Mouse (Mus musculus): ENCODE results near the gene Efcab14. TPM values are rescaled to one million over a fixed set of nuclear protein-coding genes. Genes with fewer than 3 reads are reported as not detected.

Gene Efcab14
- polyA plus RNA-seq, 1 experiment from 2014 or later, result 43.5 TPM

DNA sequence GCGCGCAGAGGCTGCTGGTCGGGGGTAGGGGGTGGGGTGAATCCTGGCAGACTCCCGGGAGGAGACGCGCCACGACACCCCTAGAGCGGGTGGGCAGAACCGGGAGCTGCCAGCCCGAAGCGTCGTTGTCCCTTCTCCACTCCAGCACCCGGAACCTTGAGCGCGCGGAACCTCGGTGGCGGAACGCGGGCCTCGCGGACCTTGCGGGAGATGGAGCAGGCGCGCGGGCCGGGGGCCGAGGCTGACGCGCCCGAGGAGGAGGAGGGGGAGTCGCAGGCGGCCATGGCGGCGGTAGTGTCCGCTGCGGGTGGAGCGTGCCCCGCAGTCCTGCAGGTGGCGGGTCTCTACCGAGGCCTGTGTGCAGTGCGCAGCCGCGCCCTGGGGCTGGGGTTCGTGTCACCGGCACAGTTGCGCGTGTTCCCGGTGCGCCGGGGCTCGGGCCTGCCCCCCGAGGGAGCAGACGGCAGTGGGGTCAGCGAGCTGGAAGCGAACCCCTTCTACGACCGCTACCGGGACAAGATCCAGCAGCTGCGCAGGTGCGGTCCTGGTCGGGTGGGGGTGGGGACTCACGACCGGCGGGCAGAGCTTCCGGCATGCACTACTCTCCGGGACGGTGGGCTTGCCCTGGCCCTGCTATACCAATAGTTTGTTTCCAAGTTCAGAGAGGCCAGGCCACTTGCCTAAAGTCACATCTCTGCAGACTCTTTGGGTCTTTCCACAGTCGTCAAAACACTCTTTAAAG is 47.4 kb downstream of the Efcab14 start, which contains the start of gene Atpaf1:
TSS of gene Atpaf1 (plus strand) at position 44 of the 742 bp plus-strand sequence.
- no peaks in the 10 kb centered on the region for H3K9me3 ChIP-seq (ENCODE audit: control insufficient read depth, low read length)
- no peaks in the 10 kb centered on the region; the same call in 1 of the 2 replicates for H3K36me3 ChIP-seq (ENCODE audit: control insufficient read depth, insufficient read depth, low read length)
- H3K4me3 ChIP-seq (ENCODE audit: low read depth, low read length), result peak within 1 kb of the TSS; percentile 49
- H3K9ac ChIP-seq (ENCODE audit: low read length), result peak within 1 kb of the TSS; percentile 79
- H3K27me3 ChIP-seq (ENCODE audit: control insufficient read depth, insufficient read depth, low read length), result no peaks in the 10 kb centered on the region
- no peak within 1 kb of the TSS for H3K27ac ChIP-seq (ENCODE audit: low read depth, low read length)
- DNase-seq (ENCODE audit: low spot score) (peak; percentile 87), ATAC-seq (replicated peaks; ENCODE audit: low FRiP score) (peak; percentile 92)
- H3K4me2 ChIP-seq (ENCODE audit: low read depth, low read length, severe bottlenecking), result peak within 1 kb of the TSS; percentile 77
- H3K4me1 ChIP-seq (replicated peaks; ENCODE audit: control insufficient read depth, insufficient read depth, low read length), result peaks cover 2% of the 10 kb centered on the region; the same call in 1 of the 2 replicates
- WGBS, result under 1% methylated on average over 67 of the region's 69 CpGs

DNA sequence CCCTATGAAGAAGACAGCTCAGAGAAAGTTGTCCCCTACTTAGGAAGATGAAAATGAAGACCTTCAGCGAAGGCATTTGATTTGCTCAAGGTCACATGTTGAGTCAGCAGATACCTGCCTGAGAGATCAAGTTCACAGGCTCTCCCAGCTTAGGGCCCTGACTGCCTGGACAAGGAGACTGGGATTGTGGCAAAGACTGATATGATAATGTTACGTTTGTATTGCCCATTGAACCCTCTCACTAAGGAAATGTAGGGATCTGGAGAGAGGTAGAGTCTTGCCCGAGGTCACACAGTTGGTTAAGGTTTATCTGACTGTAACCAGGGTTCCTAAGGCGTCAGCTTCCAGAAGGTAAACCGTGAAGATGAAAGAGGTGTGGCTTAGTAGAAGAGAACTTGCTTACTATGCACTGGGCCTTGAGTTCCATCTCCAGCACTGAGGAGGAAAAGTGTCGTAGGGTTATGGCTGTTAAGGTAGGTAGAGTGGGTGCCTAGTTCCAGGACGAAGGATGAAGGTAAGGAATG is 48.0 kb downstream of the Efcab14 start:
- DNase-seq (ENCODE audit: low spot score) (no peak), ATAC-seq (replicated peaks; ENCODE audit: low FRiP score) (peak; percentile 5; the same call in 1 of the 2 replicates)
- peak overlapping the region; percentile 79 for H3K9ac ChIP-seq (ENCODE audit: low read length)
- no peaks in the 10 kb centered on the region for H3K27me3 ChIP-seq (ENCODE audit: control insufficient read depth, insufficient read depth, low read length)
- H3K36me3 ChIP-seq (ENCODE audit: control insufficient read depth, insufficient read depth, low read length), result no peaks in the 10 kb centered on the region; the same call in 1 of the 2 replicates
- no peaks in the 10 kb centered on the region for H3K9me3 ChIP-seq (ENCODE audit: control insufficient read depth, low read length)
- 65% methylated on average over 7 of the region's 7 CpGs for WGBS
- H3K4me1 ChIP-seq (replicated peaks; ENCODE audit: control insufficient read depth, insufficient read depth, low read length), result peaks cover 2% of the 10 kb centered on the region; the same call in 1 of the 2 replicates
- peak overlapping the region; percentile 77 for H3K4me2 ChIP-seq (ENCODE audit: low read depth, low read length, severe bottlenecking)
- H3K27ac ChIP-seq (ENCODE audit: low read depth, low read length), result no peak overlapping the region
- H3K4me3 ChIP-seq (ENCODE audit: low read depth, low read length), result peak overlapping the region; percentile 49

DNA sequence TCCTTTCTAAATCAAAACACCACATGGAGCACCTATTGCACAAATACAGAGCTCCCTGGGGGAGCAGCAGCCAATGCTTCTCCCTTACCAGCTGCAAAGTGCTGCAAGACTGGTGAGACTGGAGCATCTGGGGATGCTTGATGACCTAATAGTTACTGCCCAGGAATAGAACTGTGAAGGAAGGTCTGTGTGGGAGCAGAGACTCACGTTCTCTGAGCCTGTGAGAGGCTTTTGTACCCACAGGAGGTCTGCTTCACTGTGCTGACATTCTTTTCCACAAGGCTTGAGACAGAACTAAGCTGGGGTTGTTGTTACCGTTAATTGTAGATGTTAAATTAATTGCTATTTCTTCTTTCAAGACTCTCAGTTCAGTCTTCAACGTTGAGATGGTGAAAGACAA is 53.3 kb downstream of the Efcab14 start:
- Histone ChIP-seq H3K4me1 (replicated peaks; ENCODE audit: control insufficient read depth, insufficient read depth, low read length) (no peaks in the 10 kb centered on the region), H3K9ac (ENCODE audit: low read length) (no peak overlapping the region), H3K36me3 (ENCODE audit: control insufficient read depth, insufficient read depth, low read length) (peaks cover 3% of the 10 kb centered on the region; the same call in 1 of the 2 replicates), H3K4me3 (ENCODE audit: low read depth, low read length) (no peak overlapping the region), H3K4me2 (ENCODE audit: low read depth, low read length, severe bottlenecking) (no peak overlapping the region), H3K27ac (ENCODE audit: low read depth, low read length) (no peak overlapping the region), H3K9me3 (ENCODE audit: control insufficient read depth, low read length) (no peaks in the 10 kb centered on the region), H3K27me3 (ENCODE audit: control insufficient read depth, insufficient read depth, low read length) (no peaks in the 10 kb centered on the region)
- ATAC-seq (replicated peaks; ENCODE audit: low FRiP score) (no peak), DNase-seq (ENCODE audit: low spot score) (no peak)
- 78% methylated on average over 3 of the region's 3 CpGs for WGBS

DNA sequence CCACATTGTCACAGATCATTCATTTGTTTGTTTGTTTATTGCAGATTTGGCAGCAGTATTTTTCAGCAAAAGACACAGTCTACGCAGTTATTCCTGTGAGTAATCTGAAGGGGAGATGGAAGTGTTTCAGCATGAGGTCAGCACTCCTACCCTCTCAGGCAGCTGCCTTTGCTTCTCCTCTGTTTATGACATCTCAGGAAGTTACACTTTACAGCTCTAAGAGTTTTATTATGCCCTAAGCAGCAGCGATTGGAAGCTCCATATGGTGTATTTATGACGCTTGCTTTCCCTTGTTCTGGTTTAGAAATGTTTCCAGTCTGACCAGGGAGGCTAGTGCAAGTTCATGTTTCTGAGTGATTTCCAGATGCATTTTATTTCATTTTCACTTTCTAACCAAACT is 57.8 kb downstream of the Efcab14 start:
- Histone ChIP-seq H3K36me3 (ENCODE audit: control insufficient read depth, insufficient read depth, low read length) (peaks cover 3% of the 10 kb centered on the region; the same call in 1 of the 2 replicates), H3K9me3 (ENCODE audit: control insufficient read depth, low read length) (no peaks in the 10 kb centered on the region), H3K4me2 (ENCODE audit: low read depth, low read length, severe bottlenecking) (no peak overlapping the region), H3K4me1 (replicated peaks; ENCODE audit: control insufficient read depth, insufficient read depth, low read length) (no peaks in the 10 kb centered on the region), H3K4me3 (ENCODE audit: low read depth, low read length) (no peak overlapping the region), H3K9ac (ENCODE audit: low read length) (no peak overlapping the region), H3K27me3 (ENCODE audit: control insufficient read depth, insufficient read depth, low read length) (no peaks in the 10 kb centered on the region), H3K27ac (ENCODE audit: low read depth, low read length) (no peak overlapping the region)
- WGBS, result 90% methylated on average over 3 of the region's 3 CpGs
- DNase-seq (ENCODE audit: low spot score), result no peak
- ATAC-seq (replicated peaks; ENCODE audit: low FRiP score), result no peak

DNA sequence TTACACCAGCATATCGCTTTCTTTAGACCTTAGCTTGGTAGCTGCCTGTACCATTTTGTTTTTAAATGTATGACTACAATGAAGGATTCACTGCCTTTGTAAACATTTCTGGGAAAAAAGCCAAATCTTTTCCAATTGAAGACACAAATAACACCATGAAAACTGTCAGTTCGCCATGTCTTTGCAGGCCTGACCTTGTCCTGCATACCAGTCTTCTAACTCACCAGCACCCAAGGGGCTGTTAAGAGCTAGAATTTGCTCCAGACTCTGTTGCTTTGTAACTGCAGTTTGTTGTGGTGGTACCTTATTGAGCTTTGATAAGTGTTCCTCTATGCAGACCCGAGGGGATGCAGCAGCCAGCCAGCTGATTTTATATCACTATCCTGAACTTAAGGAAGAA is 62.4 kb downstream of the Efcab14 start:
- 94% methylated on average over 3 of the region's 3 CpGs for WGBS
- H3K36me3 ChIP-seq (ENCODE audit: control insufficient read depth, insufficient read depth, low read length), result no peaks in the 10 kb centered on the region; the same call in 1 of the 2 replicates

DNA sequence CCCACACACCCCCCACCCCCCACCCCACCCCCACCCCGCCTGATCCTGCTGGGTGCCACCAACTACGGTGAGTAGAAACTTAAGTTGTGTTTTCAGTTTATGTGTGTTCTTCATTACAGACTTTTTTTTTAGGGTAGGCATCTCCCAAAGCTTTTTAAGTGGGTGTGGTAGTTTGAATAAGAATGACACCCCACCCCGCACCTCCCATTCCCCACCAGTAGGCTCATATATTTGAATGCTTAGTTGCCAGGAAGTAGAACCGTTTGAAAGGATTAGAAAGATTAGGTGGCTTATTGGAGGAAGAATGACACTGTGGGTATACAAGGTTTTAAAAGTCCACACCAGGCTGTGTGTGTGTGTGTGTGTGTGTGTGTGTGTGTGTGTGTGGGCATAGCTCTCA is 74.8 kb downstream of the Efcab14 start:
- Histone ChIP-seq H3K27me3 (ENCODE audit: control insufficient read depth, insufficient read depth, low read length) (no peaks in the 10 kb centered on the region), H3K36me3 (ENCODE audit: control insufficient read depth, insufficient read depth, low read length) (peaks cover 2% of the 10 kb centered on the region; the same call in 1 of the 2 replicates), H3K4me2 (ENCODE audit: low read depth, low read length, severe bottlenecking) (no peak overlapping the region), H3K27ac (ENCODE audit: low read depth, low read length) (no peak overlapping the region), H3K9ac (ENCODE audit: low read length) (no peak overlapping the region), H3K4me1 (replicated peaks; ENCODE audit: control insufficient read depth, insufficient read depth, low read length) (no peaks in the 10 kb centered on the region), H3K4me3 (ENCODE audit: low read depth, low read length) (no peak overlapping the region), H3K9me3 (ENCODE audit: control insufficient read depth, low read length) (no peaks in the 10 kb centered on the region)
- DNase-seq (ENCODE audit: low spot score) (no peak), ATAC-seq (replicated peaks; ENCODE audit: low FRiP score) (no peak)
- WGBS, result 84% methylated on average over 4 of the region's 4 CpGs

More for the DNA sequence above, 62.4 kb downstream of the Efcab14 start:
- Histone ChIP-seq H3K9ac (ENCODE audit: low read length) (no peak overlapping the region), H3K27me3 (ENCODE audit: control insufficient read depth, insufficient read depth, low read length) (no peaks in the 10 kb centered on the region), H3K4me3 (ENCODE audit: low read depth, low read length) (no peak overlapping the region), H3K4me2 (ENCODE audit: low read depth, low read length, severe bottlenecking) (no peak overlapping the region), H3K9me3 (ENCODE audit: control insufficient read depth, low read length) (no peaks in the 10 kb centered on the region), H3K4me1 (replicated peaks; ENCODE audit: control insufficient read depth, insufficient read depth, low read length) (no peaks in the 10 kb centered on the region), H3K27ac (ENCODE audit: low read depth, low read length) (no peak overlapping the region)
- DNase-seq (ENCODE audit: low spot score), result no peak
- no peak for ATAC-seq (replicated peaks; ENCODE audit: low FRiP score)

DNA sequence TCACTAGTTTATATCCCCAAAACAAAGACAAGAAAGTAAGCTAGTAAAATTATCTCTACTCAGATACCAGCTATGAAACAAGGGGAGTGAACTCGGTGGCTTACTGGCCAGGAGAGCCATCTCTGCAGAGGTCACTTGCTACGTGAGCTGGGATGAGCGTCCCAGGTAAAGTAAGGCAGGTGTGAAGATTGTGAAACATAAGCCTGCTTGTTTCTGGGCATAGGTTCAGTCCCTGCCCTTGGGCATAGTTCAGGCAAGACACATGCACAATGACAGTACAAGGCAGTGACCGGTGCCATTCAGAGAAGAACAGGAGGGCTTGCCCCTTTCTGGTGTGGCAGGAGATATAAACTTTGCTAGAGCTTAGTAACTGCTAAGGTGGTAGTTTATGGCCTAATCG is 78.1 kb downstream of the Efcab14 start:
- Histone ChIP-seq H3K9me3 (ENCODE audit: control insufficient read depth, low read length) (no peaks in the 10 kb centered on the region), H3K27ac (ENCODE audit: low read depth, low read length) (no peak overlapping the region), H3K36me3 (ENCODE audit: control insufficient read depth, insufficient read depth, low read length) (peaks cover 2% of the 10 kb centered on the region; the same call in 1 of the 2 replicates), H3K4me2 (ENCODE audit: low read depth, low read length, severe bottlenecking) (no peak overlapping the region), H3K9ac (ENCODE audit: low read length) (no peak overlapping the region), H3K4me3 (ENCODE audit: low read depth, low read length) (no peak overlapping the region), H3K27me3 (ENCODE audit: control insufficient read depth, insufficient read depth, low read length) (no peaks in the 10 kb centered on the region), H3K4me1 (replicated peaks; ENCODE audit: control insufficient read depth, insufficient read depth, low read length) (no peaks in the 10 kb centered on the region)
- DNase-seq (ENCODE audit: low spot score) (no peak), ATAC-seq (replicated peaks; ENCODE audit: low FRiP score) (no peak)
- WGBS, result 90% methylated on average over 5 of the region's 5 CpGs

DNA sequence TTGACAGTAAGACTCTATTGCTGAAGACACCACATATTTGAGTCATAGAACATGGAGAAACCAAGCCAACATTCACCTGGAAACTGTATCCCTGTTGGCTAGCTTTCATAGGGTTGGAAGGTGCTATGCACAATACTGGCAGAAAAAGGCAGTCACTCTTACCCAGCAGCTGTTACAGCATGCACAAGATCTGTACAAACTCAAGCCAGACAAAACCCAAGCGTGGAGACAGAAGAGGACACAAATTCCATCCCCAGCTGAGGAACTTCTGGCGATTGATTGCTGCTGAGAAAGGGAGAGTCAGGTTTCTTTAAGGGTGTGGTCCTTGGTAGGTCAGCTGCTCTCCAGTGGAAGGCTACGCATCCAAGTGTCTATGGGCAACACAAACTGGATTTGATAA is 82.7 kb downstream of the Efcab14 start:
- no peak overlapping the region for H3K4me3 ChIP-seq (ENCODE audit: low read depth, low read length)
- peaks cover 2% of the 10 kb centered on the region; the same call in 1 of the 2 replicates for H3K36me3 ChIP-seq (ENCODE audit: control insufficient read depth, insufficient read depth, low read length)
- H3K9ac ChIP-seq (ENCODE audit: low read length), result no peak overlapping the region
- WGBS, result 77% methylated on average over 3 of the region's 3 CpGs
- H3K27me3 ChIP-seq (ENCODE audit: control insufficient read depth, insufficient read depth, low read length), result no peaks in the 10 kb centered on the region
- ATAC-seq (replicated peaks; ENCODE audit: low FRiP score) (no peak), DNase-seq (ENCODE audit: low spot score) (no peak)
- no peaks in the 10 kb centered on the region for H3K9me3 ChIP-seq (ENCODE audit: control insufficient read depth, low read length)
- H3K4me2 ChIP-seq (ENCODE audit: low read depth, low read length, severe bottlenecking), result no peak overlapping the region
- no peak overlapping the region for H3K27ac ChIP-seq (ENCODE audit: low read depth, low read length)
- no peaks in the 10 kb centered on the region for H3K4me1 ChIP-seq (replicated peaks; ENCODE audit: control insufficient read depth, insufficient read depth, low read length)

Measured in forebrain, embryonic 11.5 days (tissue).